Mouse (Mus musculus): ENCODE measurements around the gene Etv6.

DNA sequence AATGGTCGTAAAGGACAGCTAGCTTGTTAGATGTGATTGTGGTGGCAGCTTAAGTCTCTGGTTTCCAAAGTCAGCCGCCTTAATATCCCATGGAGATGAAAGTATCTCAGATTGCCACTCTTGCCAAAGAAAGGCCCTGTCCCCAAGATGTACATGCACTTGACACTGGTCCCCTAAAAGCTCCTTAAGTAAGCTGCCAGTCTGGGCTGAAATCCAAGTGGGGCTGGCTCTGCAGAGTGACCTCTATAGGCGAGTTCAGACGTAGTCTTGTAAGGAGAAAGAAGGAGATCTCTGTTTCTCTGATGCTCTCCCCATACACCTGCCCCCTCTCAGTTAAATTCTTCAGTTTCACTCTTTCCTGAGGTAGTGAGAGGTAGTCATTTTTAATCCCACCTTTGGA lies 200.8 kb downstream of the Etv6 start:
- no peak for TF ChIP-seq POLR2A (IDR thresholded peaks at IDR 0.05; ENCODE audit: low read depth, low read length)
- TF ChIP-seq CTCF (IDR thresholded peaks at IDR 0.05; ENCODE audit: extremely low read depth, insufficient read length, insufficient replicate concordance, low read depth, low read length): no peak
